In genomic region chr7:16453118-16453711, GRCm38 (mm10) we compare ENCODE assay signal across 8 mouse cellular contexts. TPM values are rescaled to one million over a fixed set of nuclear protein-coding genes. Genes with fewer than 3 reads are reported as not detected.
A peak's percentile ranks its signal among the peaks of the same experiment; 100 is the strongest.
DNase-seq lines count a peak whose midpoint lies in the region; ATAC-seq and TF ChIP-seq lines count a peak whose summit lies in the region.

No protein-coding gene starts in this region.

- under 1% methylated on average over 23 of the region's 23 CpGs for WGBS in embryonic facial prominence, embryonic 15.5 days
- WGBS in heart, postnatal 0 days, result under 1% methylated on average over 23 of the region's 23 CpGs
- WGBS in liver, embryonic 14.5 days (ENCODE audit: insufficient replicate concordance), result under 1% methylated on average over 23 of the region's 23 CpGs
- WGBS in neural tube, embryonic 12.5 days, result under 1% methylated on average over 23 of the region's 23 CpGs

- H3K27me3 ChIP-seq in ES-Bruce4 (ENCODE audit: control insufficient read depth, insufficient read depth, low read length, poor library complexity, severe bottlenecking), result no peaks in the 10 kb centered on the region
- no peaks in the 10 kb centered on the region for H3K27me3 ChIP-seq in embryonic facial prominence, embryonic 15.5 days
- no peaks in the 10 kb centered on the region for H3K27me3 ChIP-seq in heart, postnatal 0 days (ENCODE audit: control insufficient read depth, insufficient read depth, low read length)
- no peaks in the 10 kb centered on the region for H3K27me3 ChIP-seq in liver, embryonic 14.5 days (ENCODE audit: control insufficient read depth, insufficient read depth, low read length)
- no peaks in the 10 kb centered on the region for H3K27me3 ChIP-seq in neural tube, embryonic 12.5 days (replicated peaks)

- peak; percentile 53 for TF ChIP-seq POLR2A in ES-Bruce4 (IDR thresholded peaks at IDR 0.05; ENCODE audit: insufficient read depth, low read length)

- H3K4me3 ChIP-seq in ES-Bruce4 (ENCODE audit: low read depth, low read length), result peak overlapping the region; percentile 88
- H3K4me3 ChIP-seq in embryonic facial prominence, embryonic 15.5 days (replicated peaks), result peak overlapping the region; percentile 79
- H3K4me3 ChIP-seq in heart, postnatal 0 days (ENCODE audit: low read depth, low read length), result peak overlapping the region; percentile 95
- peak overlapping the region; percentile 61 to 65 for H3K4me3 ChIP-seq in liver, embryonic 14.5 days (ENCODE audit: insufficient read depth in 1 of 2, low read depth in 2 of 2, low read length in 2 of 2)
- peak overlapping the region; percentile 63 for H3K4me3 ChIP-seq in neural tube, embryonic 12.5 days

- H3K4me2 ChIP-seq in embryonic facial prominence, embryonic 15.5 days (replicated peaks), result peak overlapping the region; percentile 83
- peak overlapping the region; percentile 99 for H3K4me2 ChIP-seq in heart, postnatal 0 days (ENCODE audit: low read depth, low read length)
- peak overlapping the region; percentile 80 for H3K4me2 ChIP-seq in liver, embryonic 14.5 days (ENCODE audit: low read depth)
- peak overlapping the region; percentile 93 for H3K4me2 ChIP-seq in neural tube, embryonic 12.5 days (replicated peaks)

- H3K4me1 ChIP-seq in ES-Bruce4 (ENCODE audit: control insufficient read depth, insufficient read depth, low read length), result no peaks in the 10 kb centered on the region
- H3K4me1 ChIP-seq in embryonic facial prominence, embryonic 15.5 days, result peaks cover 10% of the 10 kb centered on the region; the same call in 1 of the 2 replicates
- H3K4me1 ChIP-seq in heart, postnatal 0 days (ENCODE audit: control insufficient read depth, insufficient read depth), result peaks cover 7% of the 10 kb centered on the region; the same call in 1 of the 2 replicates
- H3K4me1 ChIP-seq in liver, embryonic 14.5 days (replicated peaks; ENCODE audit: control insufficient read depth in 2 of 2, insufficient read depth in 2 of 2, low read length in 1 of 2), result peaks cover 7 to 16% of the 10 kb centered on the region in 2 experiments
- peaks cover 10% of the 10 kb centered on the region; the same call in 1 of the 2 replicates for H3K4me1 ChIP-seq in neural tube, embryonic 12.5 days

- no peaks in the 10 kb centered on the region for H3K9me3 ChIP-seq in ES-Bruce4 (replicated peaks; ENCODE audit: control insufficient read depth, insufficient read depth, low read length, poor library complexity, severe bottlenecking)
- H3K9me3 ChIP-seq in embryonic facial prominence, embryonic 15.5 days (replicated peaks), result no peaks in the 10 kb centered on the region
- no peaks in the 10 kb centered on the region for H3K9me3 ChIP-seq in heart, postnatal 0 days (replicated peaks; ENCODE audit: control insufficient read depth, low read length)
- H3K9me3 ChIP-seq in liver, embryonic 14.5 days (ENCODE audit: control insufficient read depth, low read length), result no peaks in the 10 kb centered on the region
- H3K9me3 ChIP-seq in neural tube, embryonic 12.5 days, result no peaks in the 10 kb centered on the region

- ATAC-seq in embryonic facial prominence, embryonic 15.5 days (ENCODE audit: insufficient number of reproducible peaks, low FRiP score, low TSS enrichment, low read depth), result peak; percentile 40
- peak; percentile 35; the same call in 1 of the 2 replicates for ATAC-seq in heart, postnatal 0 days (ENCODE audit: insufficient read depth, low read depth)
- ATAC-seq in liver, embryonic 14.5 days (ENCODE audit: insufficient read depth), result peak; percentile 39; the same call in 1 of the 2 replicates
- ATAC-seq in neural tube, embryonic 12.5 days (ENCODE audit: low FRiP score, low read depth), result peak; percentile 83

- H3K27ac ChIP-seq in ES-Bruce4 (ENCODE audit: insufficient read depth, low read length), result no peak overlapping the region
- H3K27ac ChIP-seq in embryonic facial prominence, embryonic 15.5 days (replicated peaks), result peak overlapping the region; percentile 55
- H3K27ac ChIP-seq in heart, postnatal 0 days (ENCODE audit: low read depth), result peak overlapping the region; percentile 74
- H3K27ac ChIP-seq in liver, embryonic 14.5 days, result no peak overlapping the region
- peak overlapping the region; percentile 32; the same call in 1 of the 2 replicates for H3K27ac ChIP-seq in neural tube, embryonic 12.5 days

- H3K36me3 ChIP-seq in ES-Bruce4 (ENCODE audit: control insufficient read depth, insufficient read depth, low read length, poor library complexity, severe bottlenecking), result no peaks in the 10 kb centered on the region
- peaks cover 18% of the 10 kb centered on the region for H3K36me3 ChIP-seq in embryonic facial prominence, embryonic 15.5 days
- 0 out of 2 replicates have a peak, but pooled peaks cover 10% of the 10 kb centered on the region for H3K36me3 ChIP-seq in heart, postnatal 0 days (replicated peaks; ENCODE audit: control insufficient read depth, insufficient read depth, low read length)
- no peaks in the 10 kb centered on the region for H3K36me3 ChIP-seq in liver, embryonic 14.5 days (replicated peaks; ENCODE audit: control insufficient read depth, insufficient read depth, low read depth)
- peaks cover 5% of the 10 kb centered on the region for H3K36me3 ChIP-seq in neural tube, embryonic 12.5 days

- peak overlapping the region; percentile 54 for H3K9ac ChIP-seq in ES-Bruce4 (ENCODE audit: low read depth, poor library complexity, severe bottlenecking)
- H3K9ac ChIP-seq in embryonic facial prominence, embryonic 15.5 days, result peak overlapping the region; percentile 62
- H3K9ac ChIP-seq in heart, postnatal 0 days (replicated peaks; ENCODE audit: low read depth, low read length), result peak overlapping the region; percentile 74
- peak overlapping the region; percentile 47 for H3K9ac ChIP-seq in liver, embryonic 14.5 days (replicated peaks)
- peak overlapping the region; percentile 66 for H3K9ac ChIP-seq in neural tube, embryonic 12.5 days

- peak; percentile 67 to 69 for DNase-seq in adrenal gland, postnatal 36 days
- DNase-seq in heart, postnatal 0 days (ENCODE audit: low spot score), result peak; percentile 34
- peak; percentile 45 to 47 for DNase-seq in kidney, postnatal 36 days
- DNase-seq in liver, embryonic 14.5 days (ENCODE audit: low read depth in 3 of 3, low spot score in 3 of 3), result peak; percentile 41 to 58 (median 47)
- no peak for DNase-seq in testis, postnatal 14 days (ENCODE audit: low spot score)

- no peak for TF ChIP-seq CTCF in ES-Bruce4 (IDR thresholded peaks at IDR 0.05; ENCODE audit: low read depth, low read length)
- TF ChIP-seq CTCF in heart, postnatal 0 days (IDR thresholded peaks at IDR 0.05; ENCODE audit: low read depth), result no peak
- no peak for TF ChIP-seq CTCF in liver, embryonic 14.5 days (IDR thresholded peaks at IDR 0.05; ENCODE audit: low read depth)

- TF ChIP-seq EP300 in ES-Bruce4 (IDR thresholded peaks at IDR 0.05; ENCODE audit: insufficient read depth, low read depth, low read length), result no peak
- no peak for TF ChIP-seq EP300 in heart, postnatal 0 days (IDR thresholded peaks at IDR 0.05; ENCODE audit: low read depth)
- TF ChIP-seq EP300 in liver, embryonic 14.5 days (IDR thresholded peaks at IDR 0.05; ENCODE audit: low read depth), result no peak

RNA-seq across cellular contexts. Expression of gene Tmem160, which starts 0.6 kb away (rescaled TPM):
- 24.3 and 25.4 TPM in 2 replicates for polyA plus RNA-seq in ES-Bruce4 (2011; ENCODE audit: insufficient read depth, insufficient read length, low read depth, missing spikeins)
- total RNA-seq in adrenal gland, postnatal 36 days (2021), result 10 to 100 TPM; 69.1 to 82.7 TPM
- 48.6 and 49.6 TPM in 2 replicates for polyA plus RNA-seq in embryonic facial prominence, embryonic 15.5 days (2015; fragmentation: Nextera tagmentation; extraction: Ambion mirVana)
- total RNA-seq in heart, postnatal 0 days (2014; rRNA removed; ENCODE audit: low replicate concordance), result 94.2 and 123 TPM in 2 replicates
- 153 and 154 TPM in 2 replicates for polyA plus RNA-seq in heart, postnatal 0 days (2015; fragmentation: Nextera tagmentation; extraction: Ambion mirVana)
- 21.5 and 23.6 TPM in 2 replicates for polyA plus RNA-seq in liver, embryonic 14.5 days (2012; rRNA removed)
- 34.5 and 36.9 TPM in 2 replicates for polyA plus RNA-seq in liver, embryonic 14.5 days (2014; fragmentation: Nextera tagmentation; extraction: Ambion mirVana)
- polyA plus RNA-seq in neural tube, embryonic 12.5 days (2016; fragmentation: Nextera tagmentation; extraction: Ambion mirVana), result 58.5 and 66.6 TPM in 2 replicates

RNA-seq across cellular contexts. Expression of gene Npas1, which starts 24.3 kb away (rescaled TPM):
- 0.27 and 0.70 TPM in 2 replicates for polyA plus RNA-seq in ES-Bruce4 (2011; ENCODE audit: insufficient read depth, insufficient read length, low read depth, missing spikeins)
- total RNA-seq in adrenal gland, postnatal 36 days (2021), result not detected
- 0.33 and 0.47 TPM in 2 replicates for polyA plus RNA-seq in embryonic facial prominence, embryonic 15.5 days (2015; fragmentation: Nextera tagmentation; extraction: Ambion mirVana)
- not detected in 2 replicates for total RNA-seq in heart, postnatal 0 days (2014; rRNA removed; ENCODE audit: low replicate concordance)
- 0.18 and 0.29 TPM in 2 replicates for polyA plus RNA-seq in heart, postnatal 0 days (2015; fragmentation: Nextera tagmentation; extraction: Ambion mirVana)
- not detected in 2 replicates for polyA plus RNA-seq in liver, embryonic 14.5 days (2012; rRNA removed)
- polyA plus RNA-seq in liver, embryonic 14.5 days (2014; fragmentation: Nextera tagmentation; extraction: Ambion mirVana), result not detected in 2 replicates
- 1.0 and 1.4 TPM in 2 replicates for polyA plus RNA-seq in neural tube, embryonic 12.5 days (2016; fragmentation: Nextera tagmentation; extraction: Ambion mirVana)

RNA-seq across cellular contexts. Expression of gene Zc3h4, which starts 52.5 kb away (rescaled TPM):
- polyA plus RNA-seq in ES-Bruce4 (2011; ENCODE audit: insufficient read depth, insufficient read length, low read depth, missing spikeins), result 48.3 and 51.2 TPM in 2 replicates
- 10 to 100 TPM; 38.3 to 39.0 TPM for total RNA-seq in adrenal gland, postnatal 36 days (2021)
- polyA plus RNA-seq in embryonic facial prominence, embryonic 15.5 days (2015; fragmentation: Nextera tagmentation; extraction: Ambion mirVana), result 16.9 and 17.0 TPM in 2 replicates
- total RNA-seq in heart, postnatal 0 days (2014; rRNA removed; ENCODE audit: low replicate concordance), result 16.5 and 16.9 TPM in 2 replicates
- polyA plus RNA-seq in heart, postnatal 0 days (2015; fragmentation: Nextera tagmentation; extraction: Ambion mirVana), result 4.4 and 5.0 TPM in 2 replicates
- 13.7 and 15.2 TPM in 2 replicates for polyA plus RNA-seq in liver, embryonic 14.5 days (2012; rRNA removed)
- 6.0 TPM in 2 replicates for polyA plus RNA-seq in liver, embryonic 14.5 days (2014; fragmentation: Nextera tagmentation; extraction: Ambion mirVana)
- polyA plus RNA-seq in neural tube, embryonic 12.5 days (2016; fragmentation: Nextera tagmentation; extraction: Ambion mirVana), result 26.6 and 27.8 TPM in 2 replicates

Comparison
In these comparisons a context has a peak if more than half of its experiments do, and no peak if none do; other contexts are left out.
1. H3K27ac ChIP-seq: peak in embryonic facial prominence, embryonic 15.5 days (single experiment), heart, postnatal 0 days (single experiment) and neural tube, embryonic 12.5 days (single experiment); none in ES-Bruce4 (single experiment) and liver, embryonic 14.5 days (single experiment).
2. Peak in every context shown above with its lines, with median percentiles within 50 percentile points of each other: H3K4me3 ChIP-seq, H3K9ac ChIP-seq, ATAC-seq and H3K4me2 ChIP-seq.